Mouse (Mus musculus) thymus, postnatal 0 days (tissue): ENCODE results near the gene Gal. TPM values are rescaled to one million over a fixed set of nuclear protein-coding genes. Genes with fewer than 3 reads are reported as not detected.

ENCODE experiments used
- DNase-seq: peaks from one replicate; pipeline ENCODE4 v3.0.0-alpha.2; 2015; ENCODE audit warnings: low spot score
- polyA plus RNA-seq: library from polyadenylated mRNA; unstranded; fragments of >200 nt; fragmentation: Nextera tagmentation; extraction: Ambion mirVana; gene quantifications from 2 replicates; pipeline ENCODE4 v1.2.1, GENCODE M21; 2015

Gal gene
- polyA plus RNA-seq, 1 experiment from 2014 or later: 7.2 TPM

DNA sequence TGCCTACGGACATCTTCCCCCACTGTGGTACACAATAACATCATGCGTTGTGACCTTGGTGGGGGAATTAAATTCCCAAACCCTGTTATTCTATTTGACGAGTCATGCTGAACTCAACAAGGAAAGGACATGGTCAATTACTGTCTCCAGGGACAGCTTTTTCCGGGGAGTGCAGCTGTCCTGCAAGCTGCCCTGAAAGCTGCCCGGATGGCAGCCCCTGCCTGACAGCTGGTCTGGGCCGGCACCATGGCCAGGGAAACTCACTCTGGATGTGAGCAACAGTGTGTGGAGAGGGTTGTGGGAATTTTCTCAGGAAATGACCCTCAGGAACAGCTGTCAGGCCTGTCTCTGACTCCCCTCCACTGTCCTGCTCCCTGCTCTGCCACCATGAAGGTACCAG lies 8.1 kb upstream of the Gal start:
- DNase-seq: no peak

DNA sequence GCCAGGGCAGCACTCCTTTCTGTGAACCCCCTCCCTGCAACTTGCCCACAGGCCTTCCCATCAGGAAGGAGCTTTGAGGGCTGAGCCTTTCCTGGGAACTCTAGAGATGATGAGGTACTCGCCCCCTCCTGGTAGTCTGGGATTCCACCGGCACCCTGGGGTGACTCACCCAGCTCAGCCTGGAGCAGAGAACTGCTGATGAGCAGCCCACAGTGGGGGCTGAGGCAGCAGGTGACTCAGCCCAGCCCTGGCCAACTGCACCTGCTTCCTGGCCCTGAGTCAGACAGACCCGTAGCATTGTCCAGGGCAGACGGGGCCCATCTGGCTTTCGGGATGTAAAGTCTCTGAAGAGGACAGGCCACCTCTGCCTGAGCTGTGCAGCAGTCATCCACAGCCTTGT lies 4.9 kb upstream of the Gal start:
- no peak for DNase-seq

DNA sequence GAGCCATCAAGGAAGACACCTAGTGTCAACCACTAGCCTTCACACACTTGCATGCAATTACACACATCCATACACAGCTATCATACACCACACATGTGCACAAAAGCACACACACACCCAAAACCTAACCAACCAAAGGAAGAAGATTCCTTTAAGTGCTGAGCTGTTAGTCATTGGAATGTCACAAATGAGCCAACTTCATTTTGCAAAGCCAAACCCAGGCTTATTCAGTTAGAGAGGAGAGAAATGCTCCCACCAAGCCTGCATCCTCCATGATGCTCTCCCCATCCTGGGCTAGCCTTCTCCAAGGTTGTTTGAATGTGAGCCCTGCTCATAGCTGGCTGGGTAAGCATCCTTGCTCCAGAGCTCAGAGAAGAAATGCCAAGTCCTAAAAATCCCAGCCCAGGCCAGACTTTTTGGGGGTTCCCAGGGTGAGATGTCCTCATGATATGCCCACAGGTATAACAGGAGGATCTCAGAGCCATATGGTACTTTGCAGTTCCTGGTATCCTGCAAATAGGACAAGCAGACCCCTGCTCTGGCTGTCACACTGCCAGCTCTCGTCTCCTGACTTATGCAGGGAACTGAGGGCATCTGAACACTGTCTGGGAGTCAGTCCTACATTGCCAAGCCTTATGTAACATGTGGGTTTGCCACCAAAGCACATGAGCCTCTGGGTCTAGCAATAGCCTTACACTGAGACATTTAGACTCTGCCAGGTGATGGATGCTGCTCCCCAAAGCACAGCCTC lies 8.6 kb downstream of the Gal start:
- DNase-seq: no peak

DNA sequence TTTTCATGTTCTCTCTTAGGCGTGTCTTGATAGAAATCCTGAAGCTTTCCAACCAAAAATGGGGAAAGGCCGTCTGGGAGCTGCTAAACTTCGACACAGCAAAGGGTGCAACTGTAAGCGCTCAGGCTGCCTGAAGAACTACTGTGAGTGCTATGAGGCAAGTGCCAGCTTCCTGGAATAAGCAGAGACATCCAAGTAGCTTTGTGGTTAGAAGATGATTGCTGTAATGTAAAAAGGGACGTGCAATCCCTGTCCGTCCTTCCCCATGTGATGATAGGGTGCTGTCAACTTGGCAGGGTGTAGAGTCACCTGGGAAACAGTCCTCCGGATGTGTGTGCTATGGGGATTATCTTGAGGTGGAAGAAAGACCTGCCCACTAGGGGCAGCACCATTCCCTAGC lies 10.3 kb downstream of the Gal start:
- no peak for DNase-seq

DNA sequence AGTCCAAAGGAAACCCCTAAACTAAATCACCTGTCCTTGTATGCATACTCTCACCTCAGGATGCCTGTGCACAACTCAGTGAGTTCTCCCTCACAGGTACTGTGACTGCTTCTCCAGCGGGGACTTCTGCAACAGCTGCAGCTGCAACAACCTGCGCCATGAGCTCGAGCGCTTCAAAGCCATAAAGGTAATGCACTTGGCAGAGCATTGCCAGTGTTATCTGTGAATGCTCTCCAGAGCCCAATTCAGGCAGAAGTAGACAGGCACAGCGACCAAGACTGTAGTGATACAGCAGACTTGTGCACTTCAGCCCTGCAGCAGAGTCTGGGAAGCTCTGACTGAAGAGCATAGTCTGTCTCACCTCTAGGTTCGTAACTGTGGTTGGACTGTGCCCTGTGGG lies 12.0 kb downstream of the Gal start:
- DNase-seq: no peak

DNA sequence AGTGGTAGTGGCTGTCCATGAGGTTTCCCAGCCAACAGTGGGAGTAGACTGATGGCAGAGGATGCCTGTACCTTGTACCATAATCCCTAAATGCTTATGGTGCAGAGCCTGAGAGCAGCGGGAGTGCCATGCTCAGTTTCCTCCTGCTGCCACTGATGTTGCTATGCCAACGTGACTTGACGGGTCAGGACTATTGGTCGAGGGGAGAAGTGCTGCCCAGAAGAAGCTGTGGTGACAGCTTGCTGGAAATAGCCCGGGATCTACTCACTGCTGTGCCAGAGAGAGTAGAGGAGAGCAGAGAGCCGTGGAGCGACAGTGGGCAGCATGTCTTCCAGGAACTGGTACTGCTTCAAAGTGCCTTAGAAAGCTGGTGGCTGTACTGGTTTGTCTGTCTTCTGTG lies 12.4 kb downstream of the Gal start:
- no peak for DNase-seq

DNA sequence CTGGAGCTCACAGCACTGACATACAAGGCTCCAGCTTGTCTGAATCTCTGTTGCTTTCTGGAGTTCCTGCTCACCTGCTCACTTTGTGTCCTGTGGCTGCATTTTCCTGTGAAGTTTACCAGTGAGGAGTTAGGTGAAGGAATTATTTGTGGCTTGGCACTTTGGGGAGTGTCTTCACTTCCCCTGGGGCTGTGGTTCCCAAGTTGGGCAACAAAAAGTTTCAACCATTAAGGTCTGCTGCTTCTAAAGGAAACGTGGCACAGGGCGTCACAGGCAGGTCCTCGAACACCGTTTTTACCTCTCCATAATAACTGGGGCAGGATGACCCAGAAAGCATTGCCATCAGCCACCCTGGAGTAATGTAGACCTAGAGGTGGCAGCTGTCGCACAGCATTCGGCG lies 12.8 kb downstream of the Gal start:
- no peak for DNase-seq

DNA sequence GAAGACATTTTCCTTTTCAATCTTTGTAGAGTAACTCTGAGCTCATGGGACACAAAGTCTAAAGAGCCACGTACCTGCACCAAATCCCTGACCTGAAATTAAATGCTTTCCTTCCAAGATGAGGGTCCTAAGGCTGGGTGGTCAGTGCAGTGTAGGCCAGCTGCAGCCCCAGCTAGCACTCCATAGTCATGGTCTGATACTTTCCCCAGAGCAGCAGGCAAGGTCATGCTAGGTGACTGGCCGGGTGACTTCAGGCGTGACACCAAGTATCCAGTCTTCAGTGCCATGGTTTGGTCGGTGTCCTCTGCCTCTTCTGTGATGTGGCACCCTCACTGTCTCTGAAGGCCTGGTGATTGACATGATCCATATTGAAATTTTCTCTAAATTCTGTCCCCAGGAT lies 14.3 kb downstream of the Gal start:
- no peak for DNase-seq

DNA sequence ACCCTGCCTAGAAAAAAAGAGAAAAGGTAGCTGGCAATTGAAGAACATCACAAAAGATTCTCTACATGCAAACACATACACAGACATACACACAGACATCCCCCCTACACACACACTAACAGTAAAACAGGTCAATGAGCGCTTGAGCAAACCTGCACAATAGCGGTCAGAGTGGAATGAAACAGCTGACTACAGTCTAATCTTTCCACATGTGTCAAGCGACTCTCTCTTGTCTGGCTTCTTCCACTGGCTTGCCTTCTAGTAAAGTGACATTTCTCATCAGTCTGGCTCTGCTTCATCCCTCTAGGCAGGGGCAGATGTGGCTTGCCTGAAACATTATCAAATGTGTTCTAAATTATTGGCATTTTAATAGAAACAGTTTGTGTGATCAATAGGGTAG lies 20.1 kb downstream of the Gal start:
- no peak for DNase-seq

DNA sequence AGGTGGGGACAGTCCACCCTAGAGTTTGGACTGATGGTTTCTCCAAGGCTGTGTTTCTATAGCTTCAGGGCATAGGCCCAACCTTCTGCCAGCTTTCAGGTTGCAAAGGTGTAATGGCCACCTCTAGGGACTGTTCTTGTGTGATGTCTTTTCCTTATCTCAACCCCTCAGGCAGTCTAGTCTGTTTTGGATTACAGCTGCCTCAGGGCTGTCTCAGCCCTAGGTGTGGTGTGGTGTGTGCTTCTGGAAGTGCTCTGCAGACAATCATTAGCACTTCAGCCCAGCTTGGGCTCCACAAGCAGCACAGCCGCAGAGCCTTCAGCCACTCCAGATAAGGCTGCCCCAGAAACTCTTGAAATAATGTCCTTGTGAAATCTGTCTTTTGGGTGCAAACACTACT lies 22.0 kb downstream of the Gal start:
- no peak for DNase-seq

DNA sequence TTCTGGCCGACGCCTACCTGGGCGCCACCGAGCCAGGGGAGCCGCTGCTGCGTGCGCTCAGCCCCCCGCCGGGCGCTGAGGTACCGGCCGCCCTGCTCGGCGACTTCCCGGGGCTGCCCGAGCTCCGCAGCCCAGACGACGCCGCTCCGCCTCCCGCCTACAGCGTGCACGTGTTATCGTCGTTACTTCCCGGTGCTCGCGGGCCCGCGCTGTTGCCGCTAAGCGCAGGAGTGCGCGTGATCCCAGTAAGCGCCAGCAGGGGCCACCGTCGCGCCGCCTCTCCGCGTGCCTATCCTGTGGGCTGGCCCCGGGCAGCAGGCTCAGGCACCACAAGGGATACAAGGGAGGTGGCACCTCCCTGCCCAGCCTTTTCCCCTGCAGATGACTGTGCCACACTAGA lies 25.3 kb downstream of the Gal start:
- peak; percentile 92 for DNase-seq

DNA sequence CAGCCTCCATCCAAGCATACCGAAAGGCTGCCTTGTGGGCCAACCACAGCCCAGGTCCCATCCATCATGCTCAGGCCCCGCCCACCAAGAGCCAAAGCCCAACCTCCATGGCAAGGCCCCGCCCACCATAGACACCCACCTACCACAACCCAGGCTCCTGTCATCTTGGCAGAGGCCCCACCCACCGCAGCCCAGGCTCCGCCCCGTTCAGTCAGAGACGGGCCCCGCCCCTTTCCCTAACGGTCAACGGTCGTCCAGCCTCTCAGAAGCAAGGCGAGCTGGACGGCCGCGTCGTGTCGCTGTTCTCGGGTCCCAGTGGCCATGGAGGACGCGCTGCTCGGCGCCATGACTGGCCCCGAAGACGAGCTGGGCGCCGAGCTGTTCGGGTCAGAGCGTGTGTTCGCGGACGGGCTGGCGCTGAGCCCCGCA lies 25.7 kb downstream of the Gal start, which contains the start of gene Tesmin:
Gene Tesmin, plus strand, starts transcription at position 229 of the 429 bp plus-strand sequence.
- DNase-seq: peak; percentile 84

DNA sequence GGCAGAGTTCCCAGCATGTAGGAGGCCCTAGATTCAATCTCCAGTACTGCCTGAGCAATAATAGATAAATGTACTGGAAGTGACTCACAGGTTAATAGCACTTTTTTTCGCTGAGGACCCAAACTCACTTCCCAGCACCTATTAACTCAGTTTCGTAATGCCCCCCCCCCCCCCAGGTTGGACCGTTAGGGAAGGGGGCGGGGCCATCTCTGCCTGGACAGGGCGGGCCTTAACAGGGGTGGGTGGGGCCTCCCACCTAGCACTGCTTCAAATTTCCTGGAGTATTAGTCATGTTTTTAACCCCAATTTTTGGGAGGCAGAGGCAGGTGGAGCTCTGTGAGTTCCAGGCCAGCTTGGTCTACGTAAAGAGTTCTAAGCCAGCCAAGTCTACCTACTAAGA lies 26.3 kb downstream of the Gal start:
- DNase-seq: no peak

DNA sequence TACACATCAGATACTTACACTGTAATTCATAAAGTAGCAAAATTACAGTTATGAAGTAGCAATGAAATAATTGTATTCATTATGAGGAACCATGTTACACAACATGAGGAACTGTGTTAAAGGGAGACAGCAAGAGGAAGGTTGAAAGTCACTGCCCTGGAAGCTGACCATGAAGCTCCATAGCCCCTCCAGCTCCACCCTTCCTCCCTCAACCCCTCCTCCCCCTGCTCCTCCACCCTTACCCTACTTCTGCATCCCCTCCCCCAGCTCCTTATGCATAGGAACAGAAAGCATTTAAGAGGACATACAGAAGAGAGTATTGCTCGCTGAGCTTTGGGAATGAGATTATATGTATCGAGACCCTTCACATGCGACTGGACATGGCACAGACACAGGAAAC lies 35.7 kb downstream of the Gal start:
- DNase-seq: no peak

DNA sequence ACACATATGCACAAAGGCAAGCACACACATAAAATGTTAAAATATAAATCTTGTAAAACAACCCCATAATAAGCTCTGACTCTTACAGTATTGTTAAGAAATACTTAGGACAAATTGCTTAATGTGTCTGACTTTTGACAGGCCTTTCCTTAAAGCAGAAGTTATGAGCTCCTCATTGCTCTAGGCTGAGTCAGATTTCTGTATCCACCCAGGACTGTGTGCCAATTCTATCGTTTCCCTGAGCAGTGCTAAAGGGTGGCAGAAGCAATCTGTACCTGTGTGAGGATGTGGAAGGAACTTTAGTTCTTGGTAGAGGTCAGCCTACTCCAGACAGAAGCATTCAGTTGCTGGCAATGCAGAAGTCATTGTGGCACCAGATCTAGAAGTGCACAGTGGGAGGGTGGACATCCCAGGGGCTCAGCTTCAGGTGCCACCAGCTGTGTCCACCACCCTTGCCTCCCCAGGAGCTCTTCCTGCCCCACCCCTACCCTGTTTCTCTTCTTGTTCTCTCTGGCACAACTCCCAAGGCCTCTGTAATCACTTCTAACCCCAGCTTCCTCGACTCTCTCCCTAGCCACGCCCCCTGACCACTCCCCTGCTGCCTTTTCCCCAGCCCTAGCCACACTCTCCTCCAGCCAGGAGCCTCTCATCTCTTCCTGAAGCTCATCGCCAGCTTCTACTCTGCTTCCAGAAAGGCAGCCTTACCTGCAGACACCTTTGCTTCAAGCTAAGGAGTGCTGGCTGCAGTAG lies 37.2 kb downstream of the Gal start:
- DNase-seq: no peak

DNA sequence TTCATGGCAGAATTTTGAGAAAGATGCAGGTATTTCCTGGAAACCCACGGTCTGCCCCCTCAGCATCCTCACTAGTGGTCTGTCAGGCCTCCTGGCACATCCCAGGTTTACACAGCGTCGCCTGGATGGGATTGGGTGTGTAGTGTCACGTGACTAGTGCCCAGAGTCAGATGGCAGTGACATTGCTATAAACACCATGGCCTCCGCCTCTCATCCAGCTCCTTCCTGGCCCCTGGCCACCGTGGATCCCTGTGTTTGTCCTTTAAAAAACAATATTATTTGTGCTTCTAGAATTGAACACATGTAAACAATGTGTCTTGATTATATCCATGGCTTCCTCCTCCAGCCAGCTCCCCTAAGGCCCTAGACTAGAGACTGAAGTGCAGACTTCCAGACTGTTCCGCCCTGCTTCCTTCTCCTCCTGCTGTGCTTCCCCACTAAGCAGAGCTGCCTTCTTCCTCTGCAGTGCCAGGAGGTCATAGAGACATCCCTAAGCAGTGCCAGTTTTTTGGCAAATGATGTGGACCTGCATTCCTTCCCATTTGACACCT lies 38.3 kb downstream of the Gal start:
- DNase-seq: no peak

DNA sequence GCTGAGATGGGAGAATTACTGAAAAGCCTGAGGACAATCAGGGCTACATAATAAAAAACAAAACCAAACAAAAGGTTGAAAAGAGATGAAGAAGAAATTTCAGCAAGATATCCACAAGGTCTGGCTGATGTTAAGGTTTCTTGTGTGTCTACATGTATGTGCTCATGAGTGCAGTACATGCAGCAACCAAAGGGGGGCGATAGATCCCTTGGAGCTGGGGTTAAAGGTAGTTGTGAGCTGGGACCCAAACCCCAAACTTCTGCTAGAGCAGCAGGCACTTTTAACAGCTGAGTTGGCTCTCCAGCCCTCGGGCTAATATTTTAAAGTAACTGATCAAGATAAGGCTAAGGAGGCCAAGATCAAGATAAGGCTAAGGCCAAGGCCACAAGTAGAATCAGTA lies 40.3 kb downstream of the Gal start:
- DNase-seq: peak; percentile 22

DNA sequence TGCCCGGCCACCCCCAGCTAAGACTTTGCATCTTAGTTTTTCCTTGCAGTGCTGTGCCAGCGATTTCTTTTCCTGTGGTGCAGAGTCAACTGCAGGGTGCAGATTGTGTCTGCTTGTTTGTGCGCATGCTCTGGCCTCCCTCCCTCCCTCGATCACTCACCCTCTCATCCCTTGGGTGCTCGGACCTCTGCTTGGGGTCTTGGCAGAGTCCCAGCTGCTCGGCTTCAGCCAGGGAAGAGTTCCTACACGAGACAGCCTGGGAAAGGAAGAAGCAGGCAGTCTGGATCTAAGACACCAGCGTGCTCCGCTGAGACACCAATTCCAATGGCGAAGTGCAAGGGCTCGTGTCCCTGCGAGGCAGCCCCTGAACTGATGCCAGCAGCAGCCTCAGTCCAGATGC lies 41.0 kb downstream of the Gal start:
- DNase-seq: no peak

DNA sequence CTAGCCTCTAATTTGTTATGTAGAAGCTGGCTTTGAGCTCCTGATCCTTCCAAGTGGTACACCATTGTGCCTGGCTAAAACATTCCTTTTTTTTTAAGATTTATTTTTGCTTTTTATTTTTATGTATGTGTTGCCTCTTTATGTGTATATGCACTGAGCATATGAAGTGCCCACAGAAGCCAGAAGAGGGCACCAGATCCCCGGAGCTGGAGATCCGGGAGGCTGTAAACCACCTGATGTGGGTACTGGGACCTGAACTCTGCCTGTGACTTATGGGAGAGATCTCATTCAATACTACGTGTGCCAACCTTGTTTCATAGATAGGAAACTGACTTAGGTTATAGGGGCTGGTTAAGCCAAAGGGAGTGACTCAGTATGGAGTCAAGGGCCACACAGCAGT lies 46.1 kb downstream of the Gal start:
- no peak for DNase-seq

DNA sequence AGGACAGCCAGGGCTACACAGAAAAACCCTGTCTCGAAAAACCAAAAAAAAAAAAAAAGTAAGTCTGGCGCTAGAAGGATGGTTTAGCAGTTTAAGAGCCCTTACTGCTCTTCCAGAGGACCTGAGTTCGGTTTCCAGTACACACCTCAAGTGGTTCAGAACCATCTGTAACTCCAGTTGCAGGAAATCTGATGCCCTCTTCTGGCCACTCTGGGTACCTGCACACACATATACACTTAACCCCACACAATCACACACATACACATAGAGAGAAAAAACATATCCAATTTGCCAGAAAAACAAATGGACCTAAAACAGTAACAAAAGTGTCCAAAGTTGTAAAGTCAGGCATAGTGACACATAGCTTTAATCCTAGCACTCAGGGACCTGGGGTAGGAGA lies 49.3 kb downstream of the Gal start:
- no peak for DNase-seq

DNA sequence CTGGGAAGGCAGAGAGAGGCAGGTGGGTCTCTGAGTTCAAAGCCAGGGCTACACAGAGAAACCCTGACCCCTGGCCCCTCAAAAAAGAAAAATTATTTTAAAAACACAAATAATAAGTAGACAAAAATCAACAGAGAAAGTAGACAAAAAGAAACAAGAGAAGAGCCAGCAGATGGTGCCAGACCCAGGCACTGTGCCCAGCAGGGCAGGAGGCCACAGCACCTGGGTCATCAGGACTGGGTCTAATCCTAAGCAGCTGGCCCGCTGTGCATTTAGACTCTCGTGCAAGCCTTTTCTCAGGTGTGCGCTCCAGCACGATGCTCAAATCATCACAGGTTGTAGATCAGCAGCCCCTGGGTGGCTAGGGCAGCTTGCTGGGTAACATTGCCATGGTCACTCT lies 50.8 kb downstream of the Gal start:
- no peak for DNase-seq
